Mouse (Mus musculus): ENCODE data around the gene Psma6. TPM values are rescaled to one million over a fixed set of nuclear protein-coding genes. Genes with fewer than 3 reads are reported as not detected.

Psma6 gene
- polyA plus RNA-seq, 1 experiment from 2014 or later, result 499 TPM

DNA sequence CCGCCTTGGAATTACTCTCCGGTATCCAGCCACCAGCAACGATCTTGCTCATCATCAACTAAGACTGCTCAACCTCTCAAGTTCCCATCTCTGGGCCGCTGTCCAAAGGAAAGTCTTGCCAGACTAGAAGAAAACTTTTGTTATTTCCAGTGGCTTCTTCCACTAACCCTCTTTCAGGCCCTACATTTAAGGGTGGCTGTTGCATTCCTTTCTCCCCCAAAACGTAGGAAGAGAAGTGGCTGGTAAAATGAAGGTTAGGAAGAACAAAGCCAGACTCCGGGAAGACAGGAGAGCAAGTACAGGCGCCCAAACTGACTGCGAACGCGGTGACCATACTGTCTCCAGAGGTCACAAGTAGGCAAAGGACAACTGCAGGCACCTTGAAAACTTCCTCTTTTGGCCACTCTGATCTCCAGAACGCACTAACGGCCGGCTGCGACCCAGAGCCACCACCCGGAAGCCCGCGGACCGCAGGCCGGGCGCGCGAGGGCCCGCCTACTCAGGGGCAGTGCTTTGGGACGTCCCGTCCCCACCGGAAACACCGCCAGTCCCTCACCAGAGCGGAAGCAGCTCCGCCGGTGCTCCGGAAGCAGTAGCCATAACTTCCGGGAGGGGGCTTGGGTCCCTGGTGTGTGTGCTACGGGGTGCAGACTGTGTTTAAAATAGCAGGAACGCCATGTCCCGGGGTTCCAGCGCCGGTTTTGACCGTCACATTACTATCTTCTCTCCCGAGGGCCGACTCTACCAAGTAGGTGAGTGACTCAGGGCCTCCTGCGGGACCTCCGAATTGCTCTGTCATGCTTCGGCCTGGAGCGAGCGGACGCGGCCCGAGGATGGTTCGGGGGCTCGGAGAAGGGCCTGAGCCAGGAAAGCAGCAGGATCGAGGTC, 14.5 kb downstream of the Psma6 start:
- Histone ChIP-seq H3K4me3 (peak overlapping the region; percentile 89), H3K36me3 (peaks cover 23% of the 10 kb centered on the region), H3K27ac (peak overlapping the region; percentile 93), H3K4me1 (peaks cover 19% of the 10 kb centered on the region), H3K27me3 (ENCODE audit: low read depth, poor library complexity, severe bottlenecking) (no peaks in the 10 kb centered on the region), H3K9me3 (replicated peaks) (no peaks in the 10 kb centered on the region)
- WGBS, result 2% methylated on average over 51 of the region's 51 CpGs
- peak; percentile 97 for DNase-seq (ENCODE audit: low spot score)

DNA sequence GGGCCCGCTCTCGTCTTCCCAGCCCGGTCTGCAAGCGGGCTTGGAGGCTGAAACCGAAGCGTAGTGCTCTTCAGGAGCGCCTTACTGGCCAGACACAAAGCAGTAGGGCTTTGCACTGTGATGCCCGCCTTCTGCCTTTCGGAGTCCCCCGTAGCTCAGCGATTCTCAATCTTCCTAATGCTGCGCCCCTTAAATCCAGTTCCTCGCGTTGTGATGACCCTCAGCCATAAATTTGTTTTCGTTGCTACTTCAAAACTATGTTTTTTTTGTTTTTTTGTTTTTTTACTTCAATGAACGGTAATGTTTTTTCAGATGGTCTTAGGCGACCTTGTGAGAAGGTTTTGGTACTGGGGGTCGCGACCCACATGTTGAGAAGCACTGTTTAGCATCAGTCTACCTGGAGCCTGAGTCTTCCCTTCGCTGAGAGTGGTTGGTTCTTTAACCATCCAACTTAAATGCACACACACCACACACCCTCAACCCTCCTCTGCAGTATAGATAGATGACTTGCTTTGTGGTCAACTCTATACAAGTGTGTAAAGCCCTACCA, 15.2 kb downstream of the Psma6 start:
- H3K36me3 ChIP-seq, result peaks cover 30% of the 10 kb centered on the region
- H3K27me3 ChIP-seq (ENCODE audit: low read depth, poor library complexity, severe bottlenecking), result no peaks in the 10 kb centered on the region
- peak overlapping the region; percentile 89 for H3K4me3 ChIP-seq
- H3K4me1 ChIP-seq, result peaks cover 19% of the 10 kb centered on the region
- H3K27ac ChIP-seq, result peak overlapping the region; percentile 93
- no peak for DNase-seq (ENCODE audit: low spot score)
- no peaks in the 10 kb centered on the region for H3K9me3 ChIP-seq (replicated peaks)
- WGBS, result under 1% methylated on average over 20 of the region's 20 CpGs

DNA sequence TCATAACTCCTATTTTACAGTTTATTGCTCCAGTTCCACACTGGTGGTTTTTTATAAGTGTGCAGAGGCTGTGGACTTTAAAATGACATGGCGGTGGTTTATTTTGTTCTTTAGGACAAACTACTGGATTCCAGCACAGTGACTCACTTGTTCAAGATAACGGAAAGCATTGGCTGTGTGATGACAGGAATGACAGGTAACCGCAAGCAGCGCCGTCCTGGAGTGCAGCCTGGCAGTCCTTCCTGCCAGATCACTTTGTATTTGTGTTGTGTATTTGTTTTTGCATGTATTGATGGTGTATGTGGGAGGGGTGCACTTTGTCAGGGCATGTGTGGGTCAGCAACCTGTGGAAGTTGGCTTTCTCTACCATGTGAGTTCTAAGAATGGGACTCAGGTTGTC, 23.9 kb downstream of the Psma6 start:
- H3K27me3 ChIP-seq (ENCODE audit: low read depth, poor library complexity, severe bottlenecking), result no peaks in the 10 kb centered on the region
- no peak overlapping the region for H3K4me3 ChIP-seq
- no peak for DNase-seq (ENCODE audit: low spot score)
- H3K27ac ChIP-seq, result no peak overlapping the region
- peaks cover 76% of the 10 kb centered on the region for H3K36me3 ChIP-seq
- H3K9me3 ChIP-seq (replicated peaks), result no peaks in the 10 kb centered on the region
- no peaks in the 10 kb centered on the region for H3K4me1 ChIP-seq
- 91% methylated on average over 5 of the region's 5 CpGs for WGBS

DNA sequence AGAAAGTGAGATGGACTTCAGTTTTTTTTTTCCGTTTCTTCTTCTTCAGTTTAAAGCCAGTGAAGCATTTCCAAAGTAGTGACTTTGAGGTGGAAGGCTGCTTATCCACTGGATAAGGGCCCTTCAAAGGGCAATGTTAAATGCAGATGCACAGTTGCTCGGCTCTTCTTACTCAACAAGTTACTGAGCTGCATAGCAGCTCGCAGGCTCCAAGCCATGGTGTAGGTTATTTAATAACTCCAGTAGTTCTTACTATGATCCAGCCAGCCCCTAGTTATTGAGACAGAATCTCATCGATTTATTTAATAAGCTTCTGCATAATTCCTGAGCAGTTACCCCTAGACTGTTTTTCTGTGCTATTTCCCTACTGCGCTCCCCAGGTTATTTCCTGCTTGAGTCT, 31.2 kb downstream of the Psma6 start:
- Histone ChIP-seq H3K9me3 (replicated peaks) (no peaks in the 10 kb centered on the region), H3K27ac (no peak overlapping the region), H3K27me3 (ENCODE audit: low read depth, poor library complexity, severe bottlenecking) (no peaks in the 10 kb centered on the region), H3K4me1 (no peaks in the 10 kb centered on the region), H3K4me3 (no peak overlapping the region), H3K36me3 (peaks cover 96% of the 10 kb centered on the region)
- WGBS, result 94% methylated on average over 5 of the region's 5 CpGs
- no peak for DNase-seq (ENCODE audit: low spot score)

DNA sequence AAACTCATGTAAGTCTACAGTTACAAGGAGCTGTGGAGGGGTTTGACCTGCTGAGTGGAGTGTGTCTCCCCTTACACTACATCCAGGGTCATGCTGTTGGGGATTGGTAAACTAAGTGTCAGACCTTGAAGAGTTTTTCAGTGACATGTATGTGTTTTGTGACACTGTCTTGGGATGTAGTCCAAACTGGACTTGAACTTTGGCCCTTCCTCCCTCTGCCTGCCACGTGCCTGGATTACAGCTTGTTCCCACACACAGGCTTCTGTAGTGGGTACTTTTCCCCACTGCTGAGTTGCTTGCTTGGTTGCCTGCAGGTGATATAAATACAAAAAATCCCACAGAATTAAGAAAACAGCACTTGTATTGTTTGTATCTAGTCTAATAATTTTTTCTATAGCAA, 31.7 kb downstream of the Psma6 start:
- Histone ChIP-seq H3K9me3 (replicated peaks) (no peaks in the 10 kb centered on the region), H3K27ac (no peak overlapping the region), H3K36me3 (peaks cover 96% of the 10 kb centered on the region), H3K27me3 (ENCODE audit: low read depth, poor library complexity, severe bottlenecking) (no peaks in the 10 kb centered on the region), H3K4me3 (no peak overlapping the region), H3K4me1 (no peaks in the 10 kb centered on the region)
- WGBS, result 85% methylated on average over 1 of the region's 1 CpGs
- no peak for DNase-seq (ENCODE audit: low spot score)

DNA sequence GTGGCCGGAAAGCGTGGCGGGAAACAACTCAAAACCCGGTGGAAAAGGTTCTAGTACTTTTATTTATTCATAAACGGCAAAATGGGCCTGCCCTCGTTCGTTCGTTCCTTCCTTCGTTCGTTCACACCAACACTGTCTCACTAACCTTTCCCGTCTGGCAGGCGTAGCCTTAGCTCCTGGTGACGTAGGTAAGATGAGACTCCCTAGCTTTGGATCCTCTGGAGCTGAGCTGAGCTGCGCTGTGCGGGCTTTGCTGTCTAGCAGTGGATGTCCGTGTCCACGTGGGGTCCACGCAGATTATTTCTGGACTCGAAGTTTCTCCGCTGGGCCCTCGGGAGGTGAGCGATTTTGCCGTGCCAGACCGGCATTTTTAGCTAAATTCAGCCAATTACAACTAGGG, 36.2 kb downstream of the Psma6 start:
- no peaks in the 10 kb centered on the region for H3K27me3 ChIP-seq (ENCODE audit: low read depth, poor library complexity, severe bottlenecking)
- no peaks in the 10 kb centered on the region for H3K9me3 ChIP-seq (replicated peaks)
- no peak for DNase-seq (ENCODE audit: low spot score)
- no peaks in the 10 kb centered on the region for H3K4me1 ChIP-seq
- no peak overlapping the region for H3K4me3 ChIP-seq
- H3K36me3 ChIP-seq, result peaks cover 56% of the 10 kb centered on the region
- 93% methylated on average over 24 of the region's 24 CpGs for WGBS
- no peak overlapping the region for H3K27ac ChIP-seq

DNA sequence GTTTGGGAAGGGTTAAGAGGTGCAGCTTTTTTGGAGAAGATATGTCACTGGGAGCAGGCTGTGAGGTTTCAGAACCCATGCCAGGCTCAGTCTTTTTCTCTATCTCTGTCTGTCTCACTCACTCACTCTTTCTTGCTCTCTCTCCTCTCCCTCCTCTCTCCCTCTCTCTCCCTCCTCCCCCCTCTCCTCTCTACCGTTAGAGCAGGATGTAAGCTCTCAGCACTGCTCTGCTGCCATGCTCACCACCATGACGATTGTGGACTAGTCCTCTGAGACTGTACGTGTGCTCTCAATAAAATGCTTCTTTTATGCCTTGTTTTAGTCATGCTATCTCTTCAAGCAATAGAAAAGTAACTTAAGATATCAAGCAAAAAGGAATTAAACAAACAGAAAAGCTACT, 38.0 kb downstream of the Psma6 start:
- no peak overlapping the region for H3K27ac ChIP-seq
- 55% methylated on average over 3 of the region's 3 CpGs for WGBS
- no peaks in the 10 kb centered on the region for H3K9me3 ChIP-seq (replicated peaks)
- H3K4me1 ChIP-seq, result no peaks in the 10 kb centered on the region
- H3K4me3 ChIP-seq, result no peak overlapping the region
- DNase-seq (ENCODE audit: low spot score), result no peak
- H3K36me3 ChIP-seq, result peaks cover 37% of the 10 kb centered on the region
- H3K27me3 ChIP-seq (ENCODE audit: low read depth, poor library complexity, severe bottlenecking), result no peaks in the 10 kb centered on the region

DNA sequence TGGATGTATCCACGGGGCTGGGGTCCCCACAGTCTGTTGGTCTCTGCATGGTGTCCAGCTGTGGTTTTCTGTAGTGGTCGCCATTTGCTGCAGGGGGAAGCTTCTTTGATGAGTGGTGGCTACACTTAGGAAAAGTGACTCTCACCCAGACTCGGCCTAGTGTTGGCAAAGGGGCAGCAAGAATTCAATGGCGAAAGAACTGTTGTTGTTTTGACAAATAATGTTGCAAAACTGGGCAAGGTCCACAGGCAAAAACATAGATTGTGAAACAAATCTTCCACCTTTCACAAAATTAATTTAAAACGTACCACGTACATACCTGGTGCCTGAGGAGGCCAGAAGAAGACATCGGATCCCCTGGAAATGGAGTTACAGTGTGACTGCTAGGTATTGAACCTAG, 42.3 kb downstream of the Psma6 start:
- DNase-seq (ENCODE audit: low spot score), result no peak
- no peaks in the 10 kb centered on the region for H3K36me3 ChIP-seq
- no peaks in the 10 kb centered on the region for H3K9me3 ChIP-seq (replicated peaks)
- no peak overlapping the region for H3K4me3 ChIP-seq
- 89% methylated on average over 7 of the region's 7 CpGs for WGBS
- H3K27ac ChIP-seq, result no peak overlapping the region
- H3K4me1 ChIP-seq, result no peaks in the 10 kb centered on the region
- H3K27me3 ChIP-seq (ENCODE audit: low read depth, poor library complexity, severe bottlenecking), result no peaks in the 10 kb centered on the region

DNA sequence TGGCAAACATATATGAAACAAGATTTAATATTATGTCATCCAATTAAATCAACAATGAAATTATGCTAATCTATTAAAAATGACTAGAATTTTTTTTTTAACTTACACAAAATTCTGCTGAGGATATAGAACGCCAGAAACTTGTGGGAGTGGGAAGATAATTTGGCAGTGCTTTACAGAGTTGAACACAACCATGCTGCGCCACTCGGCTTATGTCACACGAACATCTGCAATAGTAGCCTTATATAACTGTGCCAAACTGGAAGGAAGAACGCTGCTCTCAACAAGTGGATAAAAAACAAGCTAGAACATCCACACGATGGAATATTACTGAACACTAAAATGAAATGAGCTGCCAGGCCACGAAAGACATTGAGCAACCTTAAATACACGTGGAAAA, 45.2 kb downstream of the Psma6 start:
- H3K27me3 ChIP-seq (ENCODE audit: low read depth, poor library complexity, severe bottlenecking), result no peaks in the 10 kb centered on the region
- no peak overlapping the region for H3K4me3 ChIP-seq
- WGBS, result 88% methylated on average over 8 of the region's 8 CpGs
- no peak overlapping the region for H3K27ac ChIP-seq
- H3K4me1 ChIP-seq, result no peaks in the 10 kb centered on the region; the same call in 1 of the 2 replicates
- H3K36me3 ChIP-seq, result no peaks in the 10 kb centered on the region
- no peak for DNase-seq (ENCODE audit: low spot score)
- H3K9me3 ChIP-seq (replicated peaks), result no peaks in the 10 kb centered on the region

DNA sequence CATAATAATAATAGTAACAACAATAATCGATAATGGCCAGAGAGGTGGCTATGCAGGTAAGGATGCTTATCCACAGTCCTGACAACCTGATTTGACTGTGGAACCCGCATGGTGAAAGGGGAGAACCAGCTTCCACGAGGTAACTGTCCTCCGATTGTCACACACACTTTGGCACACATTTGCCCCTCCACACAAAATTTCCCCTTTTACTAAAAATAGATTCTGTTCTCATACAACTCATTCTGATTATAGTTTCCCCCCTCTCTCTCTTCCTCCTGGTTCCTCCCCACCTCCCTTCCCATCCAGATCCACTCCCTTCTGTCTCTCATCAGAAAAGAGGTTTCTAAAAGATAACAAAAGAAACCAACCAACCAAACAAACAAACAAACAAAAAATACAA, 45.9 kb downstream of the Psma6 start:
- DNase-seq (ENCODE audit: low spot score), result no peak
- H3K27ac ChIP-seq, result no peak overlapping the region
- H3K4me3 ChIP-seq, result no peak overlapping the region
- 92% methylated on average over 4 of the region's 4 CpGs for WGBS
- H3K4me1 ChIP-seq, result no peaks in the 10 kb centered on the region; the same call in 1 of the 2 replicates
- H3K36me3 ChIP-seq, result no peaks in the 10 kb centered on the region
- no peaks in the 10 kb centered on the region for H3K27me3 ChIP-seq (ENCODE audit: low read depth, poor library complexity, severe bottlenecking)
- H3K9me3 ChIP-seq (replicated peaks), result no peaks in the 10 kb centered on the region

DNA sequence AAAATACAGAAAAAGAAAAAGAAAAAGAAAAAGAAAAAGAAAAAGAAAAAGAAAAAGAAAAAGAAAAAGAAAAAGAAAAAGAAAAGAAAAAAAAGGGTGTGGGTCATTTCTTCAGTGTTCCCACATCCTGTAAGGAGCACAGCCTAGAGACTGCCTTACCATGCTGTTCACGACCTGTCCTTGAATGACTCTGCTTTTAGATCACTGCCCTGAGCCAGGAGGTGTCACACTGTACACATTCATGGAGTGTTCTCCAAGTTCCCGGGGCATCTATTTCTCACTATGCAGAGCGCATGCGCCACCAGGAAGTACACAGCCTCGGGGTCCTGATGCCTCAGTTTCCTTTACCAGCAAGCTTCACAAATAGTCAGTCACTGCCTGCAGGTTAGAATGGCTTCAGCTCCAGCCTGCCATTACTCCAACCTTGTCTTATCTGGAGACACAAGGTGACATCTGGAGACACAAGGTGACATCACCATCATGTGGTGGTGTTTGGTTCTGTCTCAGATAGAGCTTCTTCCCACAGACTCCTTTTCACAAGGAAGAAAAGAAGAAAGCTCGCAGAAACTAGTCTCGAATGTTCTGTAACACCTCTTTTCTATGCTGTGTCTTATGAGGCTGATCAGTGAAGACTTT, 48.4 kb downstream of the Psma6 start:
- Histone ChIP-seq H3K4me1 (peaks cover 9% of the 10 kb centered on the region), H3K9me3 (replicated peaks) (no peaks in the 10 kb centered on the region), H3K4me3 (no peak overlapping the region), H3K27me3 (ENCODE audit: low read depth, poor library complexity, severe bottlenecking) (no peaks in the 10 kb centered on the region), H3K27ac (no peak overlapping the region), H3K36me3 (no peaks in the 10 kb centered on the region)
- WGBS, result 92% methylated on average over 7 of the region's 7 CpGs
- no peak for DNase-seq (ENCODE audit: low spot score)

DNA sequence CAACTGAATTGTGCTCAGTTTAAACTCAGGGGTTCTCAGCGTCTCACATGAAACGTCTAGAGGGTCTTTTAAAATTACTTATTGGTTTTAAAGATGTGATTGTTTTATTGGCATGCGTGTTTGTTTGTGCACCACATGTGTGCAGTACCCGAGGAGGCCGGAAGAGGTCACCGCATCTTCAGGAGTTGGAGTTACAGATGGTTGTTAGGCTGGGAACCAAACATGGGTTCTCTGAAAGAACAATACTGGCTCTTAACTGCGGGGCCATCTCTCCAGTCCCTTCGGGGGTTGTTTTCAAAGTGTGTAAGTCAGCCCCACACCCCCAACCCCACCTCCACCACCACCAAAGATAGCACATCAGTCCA, 48.9 kb downstream of the Psma6 start:
- WGBS, result 95% methylated on average over 8 of the region's 8 CpGs
- Histone ChIP-seq H3K4me3 (no peak overlapping the region), H3K4me1 (peaks cover 14% of the 10 kb centered on the region), H3K36me3 (no peaks in the 10 kb centered on the region), H3K9me3 (replicated peaks) (no peaks in the 10 kb centered on the region), H3K27me3 (ENCODE audit: low read depth, poor library complexity, severe bottlenecking) (no peaks in the 10 kb centered on the region), H3K27ac (no peak overlapping the region)
- DNase-seq (ENCODE audit: low spot score), result no peak

DNA sequence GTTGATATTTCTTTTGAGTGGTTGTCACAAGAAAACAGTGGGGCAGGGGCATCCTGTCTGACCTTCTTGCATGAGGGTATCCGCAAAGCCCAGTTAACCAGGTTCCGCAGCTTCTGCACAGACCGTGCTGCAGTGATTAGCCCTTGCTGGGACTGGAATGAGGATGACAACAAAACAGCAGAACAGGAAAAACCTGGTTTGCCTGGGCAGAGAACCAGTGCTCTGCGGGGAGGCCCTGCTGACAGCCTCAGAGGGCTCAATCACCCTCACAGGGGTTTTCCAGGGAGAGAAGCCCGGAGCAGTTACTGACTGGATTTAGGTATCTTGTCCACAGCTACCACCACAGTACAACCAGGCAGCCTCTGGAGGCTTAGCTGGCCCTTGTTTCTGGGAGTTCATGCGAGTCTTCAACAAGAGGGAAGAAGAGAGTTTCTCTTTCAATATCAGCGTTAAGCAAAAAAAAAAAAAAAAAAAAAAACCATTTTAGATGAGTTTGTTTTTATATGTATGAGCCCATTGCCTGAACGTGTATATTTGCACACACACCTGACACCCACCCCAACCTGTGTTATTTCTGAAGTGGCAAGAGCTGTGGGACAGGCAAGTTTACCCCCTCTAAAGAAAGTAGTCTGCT, 49.9 kb downstream of the Psma6 start:
- Histone ChIP-seq H3K27me3 (ENCODE audit: low read depth, poor library complexity, severe bottlenecking) (no peaks in the 10 kb centered on the region), H3K36me3 (no peaks in the 10 kb centered on the region), H3K27ac (no peak overlapping the region), H3K4me3 (no peak overlapping the region), H3K4me1 (peaks cover 24% of the 10 kb centered on the region), H3K9me3 (replicated peaks) (no peaks in the 10 kb centered on the region)
- WGBS, result 49% methylated on average over 8 of the region's 8 CpGs
- no peak for DNase-seq (ENCODE audit: low spot score)

Data from limb, embryonic 10.5 days (tissue).